Mouse (Mus musculus) embryonic facial prominence, embryonic 15.5 days (tissue): Measurements from ENCODE around the gene Gstp2. TPM values are rescaled to one million over a fixed set of nuclear protein-coding genes. Genes with fewer than 3 reads are reported as not detected.
"Not testable (repeated sequence)": the region's sequence is repeated elsewhere in the genome, so short reads cannot be mapped to it uniquely, and the experiment has no call there.

Source experiments
- ATAC-seq: fragments of 200-750 bp; cut with Nextera tagmentation; 2 replicates; pipeline ENCODE4 v1.8.0; 2017; ENCODE audit warnings: low read depth, moderate TSS enrichment; ENCODE audit not compliant: insufficient number of reproducible peaks, low FRiP score, low TSS enrichment
- H3K27ac ChIP-seq: fragments of 300-500 bp; sonication (generic); replicated peaks from 2 replicates; pipeline ENCODE4 v1.5.1; 2015; ENCODE audit warnings: mild to moderate bottlenecking, inconsistent platforms
- H3K27me3 ChIP-seq: fragments of 300-500 bp; sonication (generic); 2 replicates; pipeline ENCODE4 v1.6.1; 2015; ENCODE audit warnings: inconsistent platforms
- H3K36me3 ChIP-seq: fragments of 300-500 bp; sonication (generic); 2 replicates; pipeline ENCODE4 v1.6.1; 2015; ENCODE audit warnings: mild to moderate bottlenecking, inconsistent platforms
- H3K4me1 ChIP-seq: fragments of 300-500 bp; sonication (generic); 2 replicates; pipeline ENCODE4 v1.6.1; 2015; ENCODE audit warnings: inconsistent platforms
- H3K4me2 ChIP-seq: fragments of 300-500 bp; sonication (generic); replicated peaks from 2 replicates; pipeline ENCODE4 v1.6.1; 2015; ENCODE audit warnings: mild to moderate bottlenecking, inconsistent platforms
- H3K4me3 ChIP-seq: fragments of 300-500 bp; sonication (generic); replicated peaks from 2 replicates; pipeline ENCODE4 v1.5.1; 2015; ENCODE audit warnings: mild to moderate bottlenecking, inconsistent platforms
- H3K9ac ChIP-seq: fragments of 300-500 bp; sonication (generic); 2 replicates; pipeline ENCODE4 v1.6.1; 2015; ENCODE audit warnings: inconsistent platforms
- H3K9me3 ChIP-seq: fragments of 300-500 bp; sonication (generic); replicated peaks from 2 replicates; pipeline ENCODE4 v1.6.1; 2016; ENCODE audit warnings: inconsistent platforms
- WGBS: fragments of 180-500 bp; shearing (Covaris S2); methylation state at CpG from one replicate; pipeline ENCODE4 v1.1.7; 2015; 5-methylcytosine and 5-hydroxymethylcytosine counted together
- polyA plus RNA-seq: library from polyadenylated mRNA; unstranded; fragments of >200 nt; fragmentation: Nextera tagmentation; extraction: Ambion mirVana; gene quantifications from 2 replicates; pipeline ENCODE4 v1.2.1, GENCODE M21; 2015

Gstp2 gene
- polyA plus RNA-seq, 1 experiment from 2014 or later: 3.7 TPM

DNA sequence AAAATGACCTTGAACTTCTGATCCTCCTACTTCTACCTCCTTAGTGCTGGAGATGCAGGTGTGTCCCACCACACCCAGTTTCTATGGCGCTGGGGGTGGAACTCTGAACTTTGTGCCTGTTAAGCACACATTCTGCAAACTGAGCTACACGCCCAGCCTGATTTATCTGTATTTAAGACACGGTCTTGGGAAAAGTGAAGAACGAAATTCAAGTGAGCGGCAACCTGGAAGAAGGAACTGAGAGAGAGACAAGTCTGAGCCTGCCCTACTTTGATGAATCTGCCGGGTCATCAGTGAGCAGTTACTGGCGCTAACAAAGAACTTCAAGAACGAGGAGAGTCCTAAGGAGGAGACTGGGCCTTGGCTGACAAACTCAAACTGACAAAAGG is 1.0 kb upstream of the Gstp2 start:
- Histone ChIP-seq H3K4me3 (no peak overlapping the region), H3K4me2 (no peak overlapping the region), H3K27ac (peak overlapping the region; percentile 55; the same call in 1 of the 2 replicates), H3K9me3 (no peaks in the 10 kb centered on the region), H3K36me3 (no peaks in the 10 kb centered on the region), H3K27me3 (no peaks in the 10 kb centered on the region), H3K4me1 (peaks cover 11% of the 10 kb centered on the region), H3K9ac (no peak overlapping the region)
- ATAC-seq: no peak
- WGBS: 64% methylated on average over 8 of the region's 8 CpGs

DNA sequence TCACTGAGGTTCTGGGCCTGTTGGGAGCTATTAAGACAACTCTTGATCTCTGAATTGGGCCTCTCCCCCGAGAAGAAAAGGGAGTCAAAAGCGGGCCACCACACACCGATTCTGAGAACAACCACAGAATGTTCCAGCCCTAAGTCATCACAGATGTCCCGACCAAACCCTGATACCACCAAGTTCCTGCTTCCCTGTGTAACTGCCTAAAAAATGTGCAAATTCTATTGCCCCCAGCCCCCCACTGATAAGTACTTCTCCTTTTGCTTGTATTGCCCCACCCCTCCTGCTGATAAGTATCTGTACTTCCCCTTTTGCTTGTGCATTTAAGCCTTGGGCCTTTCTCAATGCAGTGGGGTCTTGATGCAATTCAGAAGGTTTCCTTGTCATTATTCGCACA is 1.7 kb downstream of the Gstp2 start:
- H3K4me2 ChIP-seq, H3K27me3 ChIP-seq, H3K36me3 ChIP-seq, H3K4me3 ChIP-seq, ATAC-seq, H3K9ac ChIP-seq, H3K9me3 ChIP-seq, H3K27ac ChIP-seq: not testable (repeated sequence)
- peaks cover 11% of the 10 kb centered on the region for H3K4me1 ChIP-seq
- WGBS: 66% methylated on average over 5 of the region's 5 CpGs

DNA sequence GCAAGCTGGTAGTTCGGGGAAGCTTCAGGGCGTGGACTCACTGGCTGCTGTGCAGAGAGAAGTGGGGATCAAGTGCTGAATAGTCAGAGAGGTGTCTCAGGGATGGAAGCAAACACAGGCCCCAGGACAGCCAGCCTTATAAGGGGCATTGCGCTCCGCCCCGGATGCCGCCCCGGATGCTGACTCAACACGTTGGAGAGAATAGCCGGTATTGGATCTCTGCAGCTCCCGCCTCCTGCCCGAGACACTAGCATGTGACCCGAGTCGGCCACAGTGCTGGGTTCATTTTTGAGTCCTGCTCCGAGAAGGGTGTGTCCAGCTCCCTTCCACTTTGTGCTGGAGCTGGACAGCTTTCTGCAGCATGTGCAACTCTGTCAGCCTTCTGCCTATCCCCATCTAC is 3.7 kb downstream of the Gstp2 start:
- Histone ChIP-seq H3K4me2 (no peak overlapping the region), H3K27ac (no peak overlapping the region), H3K27me3 (no peaks in the 10 kb centered on the region), H3K36me3 (no peaks in the 10 kb centered on the region), H3K4me1 (peaks cover 17% of the 10 kb centered on the region), H3K4me3 (no peak overlapping the region), H3K9ac (no peak overlapping the region), H3K9me3 (no peaks in the 10 kb centered on the region)
- 66% methylated on average over 14 of the region's 14 CpGs for WGBS
- no peak for ATAC-seq

DNA sequence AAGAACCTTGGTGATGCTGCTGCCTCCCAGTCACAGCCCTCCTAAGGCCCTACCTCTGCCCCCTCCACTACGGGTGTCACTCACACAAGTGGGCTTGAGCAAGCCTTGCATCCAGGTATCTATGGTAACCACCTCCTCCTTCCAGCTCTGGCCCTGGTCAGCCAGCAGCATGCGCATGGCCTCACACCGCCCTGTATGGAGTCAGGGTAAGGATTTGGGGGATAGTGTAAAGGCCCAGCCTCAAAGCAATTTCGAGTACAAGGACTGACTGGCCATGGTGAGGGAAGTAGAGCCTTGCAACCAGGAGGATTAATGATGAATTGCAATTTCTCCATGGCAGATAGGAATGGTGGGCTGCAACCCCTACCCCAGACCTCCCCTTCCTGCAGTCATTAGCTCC is 4.3 kb downstream of the Gstp2 start:
- ATAC-seq, H3K36me3 ChIP-seq, H3K4me3 ChIP-seq, H3K9ac ChIP-seq, H3K4me2 ChIP-seq, H3K9me3 ChIP-seq, H3K27ac ChIP-seq, H3K27me3 ChIP-seq: not testable (repeated sequence)
- WGBS: 89% methylated on average over 3 of the region's 4 CpGs
- peaks cover 18% of the 10 kb centered on the region for H3K4me1 ChIP-seq

DNA sequence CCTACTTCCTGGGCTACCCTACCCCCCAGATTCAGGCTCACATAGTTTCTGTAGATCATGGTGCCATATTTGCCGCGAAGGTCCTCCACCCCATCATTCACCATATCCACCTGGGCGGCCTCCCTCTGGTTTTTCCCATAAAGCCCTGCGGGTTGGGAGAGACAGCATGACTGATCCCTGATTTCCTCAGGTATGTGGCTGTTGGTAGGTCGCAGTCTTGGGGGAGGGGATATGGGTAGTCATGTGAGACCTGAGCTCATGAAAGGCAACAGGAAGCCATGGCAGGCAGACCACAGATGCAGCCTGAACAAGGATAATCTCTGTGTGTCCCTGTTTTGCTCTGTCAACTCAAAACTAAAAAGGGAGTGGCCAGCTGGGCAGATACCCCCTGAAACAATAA is 4.9 kb downstream of the Gstp2 start:
- H3K4me2 ChIP-seq, H3K36me3 ChIP-seq, H3K27me3 ChIP-seq, H3K9ac ChIP-seq, ATAC-seq, H3K4me3 ChIP-seq, H3K9me3 ChIP-seq, H3K27ac ChIP-seq: not testable (repeated sequence)
- 79% methylated on average over 5 of the region's 5 CpGs for WGBS
- H3K4me1 ChIP-seq: peaks cover 18% of the 10 kb centered on the region

DNA sequence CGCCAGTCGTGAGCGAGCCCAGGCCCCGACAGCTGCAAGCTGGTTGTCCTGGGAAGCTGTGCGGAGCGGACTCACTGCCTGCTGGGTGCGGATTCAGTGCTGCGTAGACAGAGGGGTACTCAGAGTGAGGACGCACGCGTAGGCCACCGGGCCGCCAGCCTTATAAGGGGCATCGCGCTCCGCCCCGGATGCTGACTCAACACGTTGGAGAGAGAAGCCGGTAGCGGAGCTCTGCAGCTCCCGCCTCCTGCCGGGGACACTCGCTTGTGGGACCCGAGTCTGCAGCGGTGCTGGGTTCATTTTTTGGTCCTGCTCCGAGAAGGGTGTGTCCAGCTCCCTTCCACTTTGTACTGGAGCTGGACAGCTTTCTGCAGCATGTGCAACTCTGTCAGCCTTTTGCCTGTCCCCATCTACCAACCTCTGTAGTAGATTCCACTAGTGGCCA is 8.0 kb downstream of the Gstp2 start, which contains the start of gene Gstp1:
Gstp1 (minus strand) TSS at position 198 of the 445 bp plus-strand sequence.
- WGBS: under 1% methylated on average over 26 of the region's 26 CpGs
- H3K4me3 ChIP-seq: peak within 1 kb of the TSS; percentile 70
- ATAC-seq: peak; percentile 89
- peaks cover 15% of the 10 kb centered on the region for H3K4me1 ChIP-seq
- H3K4me2 ChIP-seq: peak within 1 kb of the TSS; percentile 73
- peak within 1 kb of the TSS; percentile 76 for H3K9ac ChIP-seq
- H3K27ac ChIP-seq: peak within 1 kb of the TSS; percentile 83
- no peaks in the 10 kb centered on the region for H3K36me3 ChIP-seq
- no peaks in the 10 kb centered on the region for H3K27me3 ChIP-seq
- H3K9me3 ChIP-seq: no peaks in the 10 kb centered on the region

DNA sequence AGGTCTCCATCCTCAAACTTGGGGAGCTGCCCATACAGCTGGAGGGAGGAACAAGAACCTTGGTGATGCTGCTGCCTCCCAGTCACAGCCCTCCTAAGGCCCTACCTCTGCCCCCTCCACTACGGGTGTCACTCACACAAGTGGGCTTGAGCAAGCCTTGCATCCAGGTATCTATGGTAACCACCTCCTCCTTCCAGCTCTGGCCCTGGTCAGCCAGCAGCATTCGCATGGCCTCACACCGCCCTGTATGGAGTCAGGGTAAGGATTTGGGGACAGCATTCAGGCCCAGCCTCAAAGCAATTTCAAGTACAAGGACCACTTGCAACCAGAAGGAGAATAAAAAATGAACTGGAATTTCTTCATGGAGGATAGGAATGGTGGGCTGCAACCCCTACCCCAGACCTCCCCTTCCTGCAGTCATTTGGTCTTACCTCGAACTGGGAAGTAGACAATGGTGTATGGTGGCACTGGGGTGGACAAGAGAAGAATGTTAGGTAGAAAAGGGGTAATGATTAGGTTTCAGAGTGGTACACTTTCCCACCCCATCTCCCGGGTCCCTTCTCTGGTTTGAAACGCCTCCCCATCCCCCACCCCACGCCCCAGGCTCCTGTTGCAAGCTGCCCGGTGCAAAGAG is 8.6 kb downstream of the Gstp2 start:
- peak overlapping the region; percentile 76 for H3K9ac ChIP-seq
- H3K4me2 ChIP-seq: peak overlapping the region; percentile 73
- WGBS: 22% methylated on average over 7 of the region's 8 CpGs
- H3K4me3 ChIP-seq: peak overlapping the region; percentile 70
- not testable (repeated sequence) for H3K27me3 ChIP-seq, H3K9me3 ChIP-seq, H3K36me3 ChIP-seq, ATAC-seq
- peak overlapping the region; percentile 83 for H3K27ac ChIP-seq
- H3K4me1 ChIP-seq: peaks cover 15% of the 10 kb centered on the region

DNA sequence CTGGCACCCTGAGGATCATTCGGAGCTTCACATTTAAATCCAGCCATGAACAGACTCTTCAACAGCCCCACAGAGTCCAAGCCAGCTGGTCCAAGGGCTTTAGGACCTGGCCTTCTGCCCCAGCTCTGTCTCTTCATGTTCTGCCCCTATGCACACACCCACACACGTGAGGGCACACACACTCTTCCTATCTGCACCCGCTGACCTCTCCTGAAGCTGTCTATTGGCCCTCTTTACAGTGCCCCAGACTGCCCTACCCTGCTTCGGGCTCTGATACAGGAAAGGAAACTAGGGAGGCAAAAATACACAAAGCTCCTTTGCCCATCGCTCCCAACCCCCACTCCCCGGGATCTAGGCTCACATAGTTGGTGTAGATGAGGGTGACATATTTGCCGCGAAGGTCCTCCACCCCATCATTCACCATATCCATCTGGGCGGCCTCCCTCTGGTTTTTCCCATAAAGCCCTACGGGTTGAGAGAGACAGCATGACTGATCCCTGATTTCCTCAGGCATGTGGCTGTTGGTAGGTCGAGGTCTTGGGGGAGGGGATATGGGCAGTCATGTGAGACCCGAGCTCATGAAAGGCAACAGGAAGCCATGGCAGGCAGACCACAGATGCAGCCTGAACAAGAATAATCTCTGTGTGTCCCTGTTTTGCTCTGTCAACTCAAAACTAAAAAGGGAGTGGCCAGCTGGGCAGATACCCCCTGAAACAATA is 9.3 kb downstream of the Gstp2 start:
- WGBS: 69% methylated on average over 12 of the region's 12 CpGs
- Histone ChIP-seq H3K9me3 (no peaks in the 10 kb centered on the region), H3K27ac (no peak overlapping the region), H3K36me3 (no peaks in the 10 kb centered on the region), H3K4me3 (no peak overlapping the region), H3K4me1 (peaks cover 15% of the 10 kb centered on the region), H3K9ac (no peak overlapping the region), H3K4me2 (peak overlapping the region; percentile 18), H3K27me3 (no peaks in the 10 kb centered on the region)
- no peak for ATAC-seq

DNA sequence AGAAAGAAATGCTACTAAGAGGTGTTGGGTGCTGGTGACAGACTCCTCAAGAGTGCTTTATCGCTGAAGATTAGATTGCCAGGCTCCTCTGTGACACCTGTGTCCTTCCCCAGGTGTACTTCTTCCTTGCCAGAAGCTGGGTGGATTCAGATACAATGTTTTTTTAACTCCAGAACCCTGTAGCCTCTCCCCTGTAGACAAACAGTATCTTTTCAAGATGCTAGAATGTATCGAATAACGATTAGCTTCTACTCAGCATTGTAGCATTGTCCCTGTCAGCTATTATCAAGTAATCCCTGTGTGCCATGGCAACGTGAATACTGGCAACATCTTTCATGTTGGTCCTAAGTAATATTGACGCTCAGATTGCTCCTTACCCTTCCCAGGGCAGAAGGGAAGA is 12.1 kb downstream of the Gstp2 start:
- no peak overlapping the region for H3K9ac ChIP-seq
- 67% methylated on average over 5 of the region's 5 CpGs for WGBS
- peaks cover 15% of the 10 kb centered on the region for H3K4me1 ChIP-seq
- H3K27me3 ChIP-seq: no peaks in the 10 kb centered on the region
- H3K36me3 ChIP-seq: no peaks in the 10 kb centered on the region
- no peak overlapping the region for H3K4me2 ChIP-seq
- H3K9me3 ChIP-seq: no peaks in the 10 kb centered on the region
- no peak for ATAC-seq
- no peak overlapping the region for H3K4me3 ChIP-seq
- H3K27ac ChIP-seq: no peak overlapping the region

DNA sequence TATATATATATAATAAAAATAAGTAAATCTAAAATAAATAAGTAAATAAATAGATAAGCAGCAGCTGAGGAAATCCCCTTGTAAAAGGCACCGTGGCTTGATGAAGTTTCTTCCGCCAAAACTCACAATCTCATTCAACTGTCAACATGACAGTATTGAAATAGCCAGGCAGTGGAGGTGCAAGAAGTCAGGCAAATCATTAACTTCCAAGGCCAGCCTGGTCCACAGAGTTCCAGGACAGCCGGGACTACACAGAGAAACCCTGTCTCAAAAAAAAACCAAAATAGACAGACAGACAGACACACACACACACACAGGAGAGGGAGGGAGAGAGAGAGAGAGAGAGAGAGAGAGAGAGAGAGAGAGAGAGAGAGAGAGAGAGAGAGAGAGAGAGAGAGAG is 12.5 kb downstream of the Gstp2 start:
- Histone ChIP-seq H3K9ac (no peak overlapping the region), H3K4me2 (no peak overlapping the region), H3K27me3 (no peaks in the 10 kb centered on the region), H3K9me3 (no peaks in the 10 kb centered on the region), H3K4me3 (no peak overlapping the region), H3K4me1 (peaks cover 13% of the 10 kb centered on the region), H3K36me3 (no peaks in the 10 kb centered on the region), H3K27ac (no peak overlapping the region)
- ATAC-seq: no peak
- WGBS: 84% methylated on average over 3 of the region's 3 CpGs

DNA sequence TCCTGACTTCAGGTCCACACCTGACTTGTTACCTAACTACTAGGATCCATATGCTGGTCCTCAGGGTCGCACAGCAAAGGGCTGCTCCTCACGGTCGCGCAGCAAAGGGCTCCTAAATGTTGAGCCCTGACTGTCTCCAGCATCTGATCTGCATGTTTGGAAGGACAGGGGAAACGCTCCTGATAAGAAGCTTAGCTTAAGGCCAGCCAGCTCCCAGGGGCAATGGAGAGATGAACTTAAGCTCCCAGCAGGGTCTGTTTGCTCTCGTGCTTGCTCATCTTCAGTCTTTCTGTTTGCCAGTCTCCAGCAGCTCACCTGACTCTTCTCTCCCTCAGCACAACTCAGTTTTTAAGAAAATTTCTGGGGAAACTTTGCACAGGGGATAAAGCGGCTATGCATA is 13.2 kb downstream of the Gstp2 start:
- WGBS: 56% methylated on average over 7 of the region's 7 CpGs
- no peaks in the 10 kb centered on the region for H3K27me3 ChIP-seq
- no peak overlapping the region for H3K27ac ChIP-seq
- no peaks in the 10 kb centered on the region for H3K9me3 ChIP-seq
- ATAC-seq: no peak
- no peak overlapping the region for H3K4me3 ChIP-seq
- no peak overlapping the region for H3K9ac ChIP-seq
- H3K4me1 ChIP-seq: peaks cover 9% of the 10 kb centered on the region
- H3K36me3 ChIP-seq: no peaks in the 10 kb centered on the region
- no peak overlapping the region for H3K4me2 ChIP-seq

DNA sequence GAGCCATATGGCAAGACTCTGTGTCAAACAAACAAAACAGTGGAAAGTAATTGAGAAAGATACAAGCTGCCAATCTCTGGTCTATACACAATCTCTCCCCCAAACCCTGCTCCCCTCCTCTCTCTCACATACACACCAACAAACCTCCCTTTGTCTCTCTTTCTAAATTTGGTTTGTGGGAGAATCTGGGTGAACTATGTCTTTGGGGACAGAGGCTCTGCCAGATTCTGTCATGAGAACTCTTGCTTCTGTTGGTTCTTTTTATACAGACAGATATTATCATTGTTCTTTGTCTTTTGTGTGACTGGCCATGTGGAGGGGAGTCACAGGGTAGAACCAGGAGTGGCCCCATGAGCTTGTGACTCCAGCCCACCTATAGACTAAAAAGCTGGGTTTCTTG is 18.2 kb downstream of the Gstp2 start:
- H3K4me2 ChIP-seq: no peak overlapping the region
- no peaks in the 10 kb centered on the region for H3K9me3 ChIP-seq
- ATAC-seq: no peak
- H3K36me3 ChIP-seq: no peaks in the 10 kb centered on the region
- H3K4me1 ChIP-seq: no peaks in the 10 kb centered on the region
- H3K27ac ChIP-seq: no peak overlapping the region
- H3K27me3 ChIP-seq: no peaks in the 10 kb centered on the region
- H3K9ac ChIP-seq: no peak overlapping the region
- no peak overlapping the region for H3K4me3 ChIP-seq
